Mouse (Mus musculus) hindbrain, embryonic 15.5 days (tissue): ENCODE data around the gene Bicdl2. TPM values are rescaled to one million over a fixed set of nuclear protein-coding genes. Genes with fewer than 3 reads are reported as not detected.
A peak's percentile ranks its signal among the peaks of the same experiment; 100 is the strongest.

Experiments
- ATAC-seq: fragments of 200-750 bp; cut with Nextera tagmentation; 2 replicates; pipeline ENCODE4 v1.8.0; 2017; ENCODE audit warnings: low read depth, moderate number of reproducible peaks, moderate TSS enrichment; ENCODE audit not compliant: low FRiP score
- H3K27ac ChIP-seq: fragments of 300-500 bp; sonication (generic); replicated peaks from 2 replicates; pipeline ENCODE4 v1.5.1; 2015; ENCODE audit warnings: mild to moderate bottlenecking, inconsistent platforms
- H3K27me3 ChIP-seq: fragments of 300-500 bp; sonication (generic); 2 replicates; pipeline ENCODE4 v1.6.1; 2015; ENCODE audit warnings: control low read depth, inconsistent platforms
- H3K36me3 ChIP-seq: fragments of 300-500 bp; sonication (generic); 2 replicates; pipeline ENCODE4 v1.6.1; 2015; ENCODE audit warnings: control low read depth, inconsistent platforms
- H3K4me1 ChIP-seq: fragments of 300-500 bp; sonication (generic); replicated peaks from 2 replicates; pipeline ENCODE4 v1.6.1; 2015; ENCODE audit warnings: control low read depth, inconsistent platforms
- H3K4me2 ChIP-seq: fragments of 300-500 bp; sonication (generic); 2 replicates; pipeline ENCODE4 v1.6.1; 2015; ENCODE audit warnings: moderate library complexity, mild to moderate bottlenecking, inconsistent platforms
- H3K4me3 ChIP-seq: fragments of 300-500 bp; sonication (generic); 2 replicates; pipeline ENCODE4 v1.5.1; 2015; ENCODE audit warnings: mild to moderate bottlenecking, inconsistent platforms
- H3K9ac ChIP-seq: fragments of 300-500 bp; sonication (generic); 2 replicates; pipeline ENCODE4 v1.6.1; 2015; ENCODE audit warnings: inconsistent platforms
- H3K9me3 ChIP-seq: fragments of 300-500 bp; sonication (generic); 2 replicates; pipeline ENCODE4 v1.6.1; 2016; ENCODE audit warnings: control low read depth, inconsistent platforms
- WGBS: fragments of 180-500 bp; shearing (Covaris S2); methylation state at CpG from one replicate; pipeline ENCODE4 v1.1.7; 2015; 5-methylcytosine and 5-hydroxymethylcytosine counted together
- polyA plus RNA-seq: library from polyadenylated mRNA; unstranded; fragments of >200 nt; fragmentation: Nextera tagmentation; extraction: Ambion mirVana; gene quantifications from 2 replicates; pipeline ENCODE4 v1.2.1, GENCODE M21; 2015

Bicdl2 gene
- polyA plus RNA-seq, 1 experiment from 2014 or later, result not detected

DNA sequence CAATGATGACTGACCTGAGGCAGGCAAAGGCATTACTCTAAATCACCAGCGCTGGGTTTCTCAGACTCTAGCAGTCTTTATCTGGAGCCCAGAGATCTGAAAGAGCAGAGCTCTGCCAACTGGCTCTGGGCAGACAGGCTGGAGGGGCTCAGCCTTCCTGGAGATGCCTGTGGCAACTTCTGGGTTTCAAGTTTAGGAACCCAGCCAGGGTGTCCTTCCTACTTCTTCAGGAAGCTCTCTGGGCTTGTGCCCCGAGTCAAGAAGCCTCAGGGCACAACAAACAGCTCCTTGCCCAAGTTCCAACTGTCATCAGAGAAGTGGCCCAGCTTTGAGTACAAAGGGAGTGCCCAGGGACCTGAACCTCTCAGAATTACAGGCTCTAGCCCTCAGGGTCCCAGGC lies 5.9 kb upstream of the Bicdl2 start:
- Histone ChIP-seq H3K4me3 (no peak overlapping the region), H3K27me3 (peaks cover 10% of the 10 kb centered on the region), H3K4me1 (no peaks in the 10 kb centered on the region), H3K27ac (no peak overlapping the region), H3K36me3 (no peaks in the 10 kb centered on the region), H3K4me2 (no peak overlapping the region), H3K9ac (no peak overlapping the region), H3K9me3 (no peaks in the 10 kb centered on the region)
- ATAC-seq, result no peak
- WGBS, result 76% methylated on average over 2 of the region's 2 CpGs

DNA sequence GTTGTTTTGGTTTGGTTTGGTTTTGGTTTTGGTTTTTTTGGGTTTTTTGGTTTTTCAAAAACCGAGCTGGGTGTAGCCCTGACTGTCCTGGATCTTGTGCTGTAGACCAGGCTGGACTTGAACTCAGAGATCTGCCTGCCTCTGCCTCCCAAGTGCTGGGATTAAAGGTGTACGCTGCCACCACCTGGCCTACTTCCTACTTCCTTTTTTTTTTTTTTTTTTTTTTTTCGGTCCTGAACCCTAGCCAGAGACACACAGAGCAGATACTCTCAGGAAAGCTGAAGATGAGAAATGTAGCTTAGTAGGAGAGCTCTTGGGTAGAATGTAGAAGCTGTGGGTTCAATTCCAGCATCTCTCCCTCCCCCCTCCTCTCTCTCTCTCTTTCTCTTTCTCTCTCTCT lies 1.9 kb upstream of the Bicdl2 start:
- H3K9ac ChIP-seq, result no peak overlapping the region
- no peaks in the 10 kb centered on the region for H3K9me3 ChIP-seq
- peaks cover 6% of the 10 kb centered on the region; the same call in 1 of the 2 replicates for H3K4me1 ChIP-seq
- H3K4me3 ChIP-seq, result no peak overlapping the region
- no peak for ATAC-seq
- H3K27me3 ChIP-seq, result peaks cover 49% of the 10 kb centered on the region
- H3K36me3 ChIP-seq, result no peaks in the 10 kb centered on the region
- WGBS, result 76% methylated on average over 3 of the region's 3 CpGs
- H3K4me2 ChIP-seq, result no peak overlapping the region
- no peak overlapping the region for H3K27ac ChIP-seq

DNA sequence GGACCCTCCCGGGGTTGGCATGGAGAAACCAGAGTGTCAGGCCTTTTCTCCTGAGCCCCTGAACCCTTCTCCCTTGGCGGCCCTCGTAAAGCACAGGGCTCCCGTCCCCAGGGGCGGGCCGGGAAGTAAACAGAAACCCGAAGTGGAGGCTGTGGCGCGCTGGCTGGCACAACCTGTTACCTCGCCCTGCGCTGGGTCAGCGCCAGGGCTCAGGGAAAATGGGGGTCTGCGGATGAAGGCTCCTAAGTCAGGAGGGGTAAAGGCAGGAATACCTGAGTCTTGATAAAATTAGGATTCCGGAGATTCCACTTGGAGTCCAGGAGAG lies 532 bp downstream of the Bicdl2 start:
- Histone ChIP-seq H3K27ac (no peak overlapping the region), H3K4me1 (peaks cover 6% of the 10 kb centered on the region; the same call in 1 of the 2 replicates), H3K9me3 (no peaks in the 10 kb centered on the region), H3K27me3 (peaks cover 49% of the 10 kb centered on the region), H3K36me3 (no peaks in the 10 kb centered on the region), H3K4me2 (no peak overlapping the region), H3K4me3 (0 out of 2 replicates have a peak overlapping the region, but pooled peaks have one; percentile 4), H3K9ac (no peak overlapping the region)
- WGBS, result 4% methylated on average over 14 of the region's 14 CpGs
- ATAC-seq, result no peak

DNA sequence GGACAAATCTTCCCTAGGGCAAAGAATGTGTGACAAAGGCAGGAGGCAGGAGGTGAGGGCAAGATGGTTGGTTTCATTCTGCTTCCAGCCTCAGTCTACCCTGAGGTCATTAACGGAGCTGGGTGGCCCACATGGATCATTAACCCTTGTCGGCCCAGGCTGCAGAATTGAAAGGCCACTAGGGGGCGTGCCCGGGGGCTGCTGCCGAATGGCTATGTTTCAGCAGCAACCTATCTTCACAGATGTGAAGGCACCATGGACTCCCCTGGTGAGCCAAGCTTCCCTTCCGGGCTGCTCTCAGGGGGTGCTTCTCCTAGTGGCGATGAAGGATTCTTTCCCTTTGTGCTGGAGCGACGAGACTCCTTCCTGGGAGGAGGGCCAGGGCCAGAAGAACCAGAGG lies 1.2 kb downstream of the Bicdl2 start:
- H3K9ac ChIP-seq, result no peak overlapping the region

DNA sequence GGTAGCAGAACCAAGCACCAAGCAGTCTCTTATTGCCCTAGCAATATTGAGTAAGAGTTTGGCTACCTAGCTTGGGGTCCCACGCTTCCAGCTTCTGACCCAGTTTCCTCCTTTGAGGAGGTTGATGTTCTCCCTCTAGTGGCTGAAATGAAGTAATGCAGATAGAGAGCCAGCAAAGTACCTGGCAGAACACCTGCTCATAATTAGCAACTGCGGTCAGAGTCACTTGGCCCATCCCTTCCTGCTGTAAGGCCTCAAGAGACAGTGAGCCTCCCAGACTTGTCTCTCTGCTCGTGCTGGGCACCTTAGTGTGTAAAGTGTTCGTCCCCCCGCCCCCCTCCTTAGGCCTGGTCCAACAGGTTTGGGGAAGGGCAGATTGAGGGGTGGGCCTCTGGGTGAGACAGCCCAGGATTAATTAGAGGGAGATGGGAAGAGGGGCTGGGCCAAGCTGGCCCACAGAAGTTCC lies 4.3 kb downstream of the Bicdl2 start:
- Histone ChIP-seq H3K36me3 (peaks cover 6% of the 10 kb centered on the region; the same call in 1 of the 2 replicates), H3K4me2 (no peak overlapping the region), H3K9ac (no peak overlapping the region), H3K27ac (no peak overlapping the region), H3K4me1 (peaks cover 6% of the 10 kb centered on the region; the same call in 1 of the 2 replicates), H3K27me3 (peaks cover 38% of the 10 kb centered on the region), H3K4me3 (no peak overlapping the region), H3K9me3 (no peaks in the 10 kb centered on the region)
- peak; percentile 32; the same call in 1 of the 2 replicates for ATAC-seq
- 15% methylated on average over 5 of the region's 5 CpGs for WGBS

More for the DNA sequence above, 1.2 kb downstream of the Bicdl2 start:
- peaks cover 6% of the 10 kb centered on the region; the same call in 1 of the 2 replicates for H3K4me1 ChIP-seq
- ATAC-seq, result no peak
- H3K9me3 ChIP-seq, result no peaks in the 10 kb centered on the region
- no peak overlapping the region for H3K27ac ChIP-seq
- WGBS, result 5% methylated on average over 9 of the region's 9 CpGs
- no peaks in the 10 kb centered on the region for H3K36me3 ChIP-seq
- H3K4me2 ChIP-seq, result no peak overlapping the region
- peaks cover 49% of the 10 kb centered on the region for H3K27me3 ChIP-seq
- H3K4me3 ChIP-seq, result no peak overlapping the region

DNA sequence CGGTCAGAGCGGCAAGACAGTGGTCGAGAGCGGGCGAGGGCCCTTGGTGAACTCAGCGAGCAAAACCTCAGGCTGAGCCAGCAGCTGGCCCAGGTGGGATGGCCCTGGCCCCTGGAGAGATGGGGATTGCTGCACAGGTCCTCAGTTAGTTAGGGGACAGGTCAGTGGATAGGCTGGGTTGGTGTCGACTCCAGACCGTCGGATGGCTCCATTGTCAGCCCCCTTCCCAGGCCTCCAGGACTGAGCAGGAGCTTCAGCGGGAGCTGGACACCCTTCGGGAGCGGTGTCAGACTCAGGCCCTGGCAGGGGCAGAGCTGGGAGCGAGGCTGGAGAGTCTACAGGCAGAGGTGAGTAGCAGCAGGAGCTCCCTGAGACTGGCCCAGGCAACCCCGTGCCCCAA lies 5.2 kb downstream of the Bicdl2 start:
- H3K4me1 ChIP-seq, result peaks cover 2% of the 10 kb centered on the region; the same call in 1 of the 2 replicates
- H3K27ac ChIP-seq, result no peak overlapping the region
- peaks cover 28% of the 10 kb centered on the region for H3K27me3 ChIP-seq
- no peaks in the 10 kb centered on the region for H3K9me3 ChIP-seq
- H3K36me3 ChIP-seq, result peaks cover 7% of the 10 kb centered on the region; the same call in 1 of the 2 replicates
- H3K4me2 ChIP-seq, result no peak overlapping the region
- WGBS, result 82% methylated on average over 14 of the region's 14 CpGs
- H3K4me3 ChIP-seq, result no peak overlapping the region
- no peak overlapping the region for H3K9ac ChIP-seq
- 0 out of 2 replicates have a peak, but pooled peaks have one; percentile 17 for ATAC-seq

DNA sequence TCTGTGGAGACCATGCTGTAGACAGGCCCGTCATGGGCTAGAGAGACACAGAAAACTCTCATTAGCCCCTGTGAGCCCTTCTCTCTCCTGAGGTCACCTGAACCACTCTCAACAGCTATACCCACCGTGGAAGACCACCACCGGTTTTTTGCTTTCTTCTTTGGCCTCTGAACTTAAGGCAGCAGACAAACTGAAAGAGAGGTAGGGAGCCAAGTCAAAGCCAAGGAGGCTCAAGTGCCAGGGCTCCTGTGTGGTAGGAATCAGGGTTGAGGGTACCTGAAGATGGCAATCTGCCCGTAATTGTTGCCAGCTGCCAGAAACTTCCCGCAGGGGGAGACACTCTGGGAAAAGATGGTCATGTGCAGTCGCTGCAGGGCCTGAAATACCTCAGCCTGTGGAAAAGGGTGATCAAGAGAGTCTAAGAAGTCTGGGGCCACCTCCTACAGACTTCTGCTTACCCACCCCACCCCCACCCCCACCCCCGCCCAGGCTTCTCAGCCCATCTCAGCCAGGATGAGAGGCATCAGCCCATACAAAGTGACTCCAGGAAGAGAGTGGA lies 10.3 kb downstream of the Bicdl2 start:
- no peak overlapping the region for H3K9ac ChIP-seq
- H3K27ac ChIP-seq, result no peak overlapping the region
- H3K4me2 ChIP-seq, result no peak overlapping the region
- H3K9me3 ChIP-seq, result no peaks in the 10 kb centered on the region
- H3K27me3 ChIP-seq, result peaks cover 7% of the 10 kb centered on the region
- no peak for ATAC-seq
- H3K4me3 ChIP-seq, result no peak overlapping the region
- 93% methylated on average over 7 of the region's 7 CpGs for WGBS
- peaks cover 29% of the 10 kb centered on the region for H3K4me1 ChIP-seq
- peaks cover 7% of the 10 kb centered on the region; the same call in 1 of the 2 replicates for H3K36me3 ChIP-seq

DNA sequence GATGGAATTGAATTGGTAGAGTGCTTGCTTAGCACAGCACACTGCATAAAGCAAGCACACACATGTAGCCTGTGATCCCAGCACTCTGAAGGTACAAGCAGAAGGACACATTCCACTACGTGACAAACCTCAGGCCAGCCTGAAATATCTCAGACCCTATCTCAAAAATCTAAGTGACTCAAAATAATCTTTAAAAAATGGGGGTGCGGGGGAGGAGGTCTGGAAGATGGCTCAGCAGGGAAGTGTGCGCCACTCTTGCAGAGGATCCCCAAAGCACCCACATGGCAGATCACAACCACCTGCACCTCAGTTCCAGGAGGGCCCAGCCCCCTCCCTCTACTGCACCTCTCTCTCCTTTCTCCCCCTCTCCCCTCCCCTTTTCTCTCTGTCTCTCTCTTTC lies 11.2 kb downstream of the Bicdl2 start:
- peaks cover 38% of the 10 kb centered on the region for H3K4me1 ChIP-seq
- H3K9me3 ChIP-seq, result no peaks in the 10 kb centered on the region
- H3K4me2 ChIP-seq, result no peak overlapping the region
- peaks cover 7% of the 10 kb centered on the region; the same call in 1 of the 2 replicates for H3K36me3 ChIP-seq
- no peak overlapping the region for H3K4me3 ChIP-seq
- no peak overlapping the region for H3K27ac ChIP-seq
- WGBS, result 94% methylated on average over 3 of the region's 3 CpGs
- ATAC-seq, result no peak
- H3K27me3 ChIP-seq, result peaks cover 16% of the 10 kb centered on the region
- H3K9ac ChIP-seq, result no peak overlapping the region

DNA sequence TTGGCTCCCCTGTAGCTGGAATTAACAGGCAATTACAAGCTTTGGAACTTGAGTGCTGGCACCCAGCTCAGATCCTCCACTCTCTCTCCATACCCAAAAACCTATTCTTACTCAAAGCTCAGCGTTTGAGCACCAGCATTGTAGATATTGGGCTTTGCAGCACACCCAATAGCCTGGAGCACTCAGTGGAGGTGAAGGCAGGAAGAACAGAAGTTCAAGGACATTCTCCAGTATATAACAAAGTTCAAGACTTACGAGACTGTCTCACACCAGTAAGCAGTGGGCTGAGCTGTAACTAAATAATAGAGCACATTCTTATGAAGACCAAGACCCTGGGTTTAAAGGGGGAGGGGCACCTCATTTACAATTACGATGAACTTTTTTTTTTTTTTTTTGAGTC lies 12.5 kb downstream of the Bicdl2 start:
- Histone ChIP-seq H3K27ac (no peak overlapping the region; the same call in 1 of the 2 replicates), H3K27me3 (peaks cover 22% of the 10 kb centered on the region), H3K36me3 (0 out of 2 replicates have a peak, but pooled peaks cover 7% of the 10 kb centered on the region), H3K4me2 (peak overlapping the region; percentile 71), H3K4me1 (peaks cover 51% of the 10 kb centered on the region), H3K9ac (peak overlapping the region; percentile 67), H3K4me3 (peak overlapping the region; percentile 67), H3K9me3 (no peaks in the 10 kb centered on the region)
- ATAC-seq, result no peak
- 81% methylated on average over 3 of the region's 3 CpGs for WGBS

DNA sequence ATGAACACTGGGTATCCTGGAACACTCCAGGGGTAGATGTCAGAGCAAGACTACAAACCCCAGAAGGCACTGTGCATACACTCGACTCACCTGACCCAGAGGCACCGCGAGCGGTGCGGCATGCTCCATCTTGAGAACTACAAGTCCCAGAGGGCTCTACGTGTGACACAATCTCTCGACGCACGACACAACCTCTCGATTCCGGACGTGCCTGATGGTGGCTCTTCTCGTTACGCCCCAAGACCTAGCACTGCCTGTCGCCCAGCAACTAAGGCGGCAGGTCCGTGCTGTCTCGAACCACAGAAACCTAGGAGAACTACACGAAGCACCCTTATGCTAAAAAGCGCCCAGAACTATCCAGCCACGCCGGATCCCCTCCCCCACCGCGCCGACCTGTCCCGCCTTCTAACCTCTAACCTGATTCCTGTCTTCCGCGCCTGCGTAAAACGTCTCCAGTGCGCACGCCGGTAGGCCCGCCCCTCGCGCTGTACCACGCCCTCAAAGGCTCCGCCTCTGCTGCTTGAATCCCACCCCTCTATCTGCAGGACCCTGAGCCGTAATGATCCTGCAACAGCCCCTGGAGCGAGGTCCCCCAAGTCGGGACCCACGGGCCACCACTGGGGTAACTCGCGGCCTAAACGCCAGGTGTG lies 13.2 kb downstream of the Bicdl2 start, which contains the start of the genes Hcfc1r1 and Thoc6:
TSS of gene Hcfc1r1 (plus strand) at position 173 of the 650 bp plus-strand sequence.
TSS of gene Thoc6 (minus strand) at position 459 of the 650 bp plus-strand sequence.
- Histone ChIP-seq H3K4me2 (peak within 1 kb of the TSS; percentile 71), H3K36me3 (0 out of 2 replicates have a peak, but pooled peaks cover 7% of the 10 kb centered on the region), H3K9ac (peak within 1 kb of the TSS; percentile 67), H3K9me3 (no peaks in the 10 kb centered on the region), H3K27ac (peak within 1 kb of the TSS; percentile 92), H3K4me3 (peak within 1 kb of the TSS; percentile 67), H3K27me3 (peaks cover 29% of the 10 kb centered on the region), H3K4me1 (peaks cover 52% of the 10 kb centered on the region)
- peak; percentile 94 for ATAC-seq
- WGBS, result under 1% methylated on average over 45 of the region's 45 CpGs

DNA sequence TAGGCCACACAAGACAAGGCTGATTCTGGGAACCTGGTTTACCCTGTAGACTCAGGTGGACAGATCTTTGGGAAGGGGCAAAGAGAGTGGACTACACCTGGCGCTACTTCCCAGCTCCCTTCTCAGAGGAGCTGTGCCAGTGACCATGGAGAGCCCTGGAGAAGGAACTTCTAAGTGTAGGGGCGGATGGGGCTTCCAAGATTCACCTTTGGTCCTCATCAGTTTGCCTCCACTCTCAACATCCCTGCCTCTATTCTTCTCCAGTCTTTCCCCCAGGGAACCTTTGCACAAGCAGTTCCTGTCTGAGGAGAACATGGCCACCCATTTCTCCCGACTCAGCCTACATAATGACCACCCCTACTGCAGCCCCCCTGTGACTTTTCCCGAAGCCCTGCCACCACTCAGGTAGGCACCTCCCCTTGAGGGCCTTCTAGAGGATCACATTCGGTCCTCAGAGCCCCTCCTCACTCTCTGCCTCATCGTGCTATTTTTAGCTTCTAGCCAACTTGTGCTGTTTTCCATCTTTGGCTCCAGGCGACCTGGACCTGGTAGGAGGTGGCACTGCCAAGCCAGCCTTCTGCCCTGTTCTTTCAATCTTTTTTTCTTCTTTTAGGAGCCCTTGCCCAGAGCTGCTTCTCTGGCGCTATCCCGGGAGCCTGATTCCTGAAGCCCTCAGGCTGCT lies 14.1 kb downstream of the Bicdl2 start:
- Histone ChIP-seq H3K27me3 (peaks cover 37% of the 10 kb centered on the region), H3K27ac (no peak overlapping the region), H3K9me3 (no peaks in the 10 kb centered on the region), H3K4me1 (peaks cover 55% of the 10 kb centered on the region), H3K9ac (peak overlapping the region; percentile 67), H3K4me2 (peak overlapping the region; percentile 71), H3K36me3 (0 out of 2 replicates have a peak, but pooled peaks cover 3% of the 10 kb centered on the region), H3K4me3 (peak overlapping the region; percentile 67)
- peak; percentile 1; the same call in 1 of the 2 replicates for ATAC-seq
- 48% methylated on average over 9 of the region's 9 CpGs for whole genome bisulfite sequencing

DNA sequence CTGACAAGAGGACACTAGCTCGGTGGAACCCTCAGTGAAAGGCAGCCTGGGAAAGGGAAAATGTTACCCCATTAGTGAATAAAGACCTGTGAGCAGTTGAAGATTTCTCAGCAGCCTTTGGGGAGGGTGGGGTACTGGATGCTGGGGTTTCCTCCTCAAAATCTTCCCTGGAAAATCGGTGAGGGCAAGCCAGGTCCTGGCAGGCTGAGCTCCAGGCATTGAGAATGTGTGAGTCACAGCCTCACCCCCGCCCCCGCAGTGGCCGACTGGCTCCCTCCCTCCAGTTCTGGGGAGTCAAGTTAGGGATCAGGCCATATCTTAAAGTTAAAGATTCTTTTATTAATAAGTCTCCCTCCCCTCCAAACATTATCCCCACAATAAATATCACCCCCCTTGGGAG lies 14.8 kb downstream of the Bicdl2 start:
- Histone ChIP-seq H3K4me2 (peak overlapping the region; percentile 71), H3K9ac (no peak overlapping the region), H3K27me3 (peaks cover 44% of the 10 kb centered on the region), H3K9me3 (no peaks in the 10 kb centered on the region), H3K36me3 (no peaks in the 10 kb centered on the region), H3K4me3 (no peak overlapping the region), H3K4me1 (peaks cover 57% of the 10 kb centered on the region), H3K27ac (no peak overlapping the region)
- WGBS, result 46% methylated on average over 5 of the region's 5 CpGs
- no peak for ATAC-seq
